Mouse (Mus musculus): ENCODE data around the gene Znrd1as. TPM values are rescaled to one million over a fixed set of nuclear protein-coding genes. Genes with fewer than 3 reads are reported as not detected.
A peak's percentile ranks its signal among the peaks of the same experiment; 100 is the strongest.

Znrd1as gene
- 4.0 and 7.8 TPM in 2 replicates for polyA plus RNA-seq (2011; ENCODE audit: insufficient read depth, insufficient read length, low replicate concordance, missing spikeins)

GRCm38 (mm10) chr17:36957999-36958743 lies at the start of gene Znrd1as, which contains the start of gene Znrd1:
Gene Znrd1as, plus strand, starts transcription at chr17:36958592.
Gene Znrd1, minus strand, starts transcription at chr17:36958559.
- WGBS, result under 1% methylated on average over 46 of the region's 46 CpGs

GRCm38 (mm10) chr17:36909802-36910201 lies 48.6 kb upstream of the Znrd1as start:
- TF ChIP-seq CTCF (IDR thresholded peaks at IDR 0.05; ENCODE audit: control insufficient read depth, insufficient read depth, low read length), result no peak
- no peak for TF ChIP-seq POLR2A (IDR thresholded peaks at IDR 0.05; ENCODE audit: borderline replicate concordance, control insufficient read depth, low read depth, low read length)
- 42% methylated on average over 4 of the region's 4 CpGs for WGBS
- H3K4me3 ChIP-seq (replicated peaks; ENCODE audit: control insufficient read depth, low read depth, low read length), result no peak overlapping the region
- H3K4me1 ChIP-seq (ENCODE audit: control insufficient read depth, insufficient read depth, low read length), result no peaks in the 10 kb centered on the region
- no peak overlapping the region for H3K27ac ChIP-seq (ENCODE audit: control insufficient read depth, insufficient read depth, low read depth, low read length, poor library complexity)

More at GRCm38 (mm10) chr17:36957999-36958743, at the start of gene Znrd1as, which contains the start of gene Znrd1:
- peak within 1 kb of the TSS; percentile 70 for H3K4me3 ChIP-seq (replicated peaks; ENCODE audit: control insufficient read depth, low read depth, low read length)
- TF ChIP-seq CTCF (IDR thresholded peaks at IDR 0.05; ENCODE audit: control insufficient read depth, insufficient read depth, low read length) (peak; percentile 26; the same call in 1 of the 2 replicates), POLR2A (IDR thresholded peaks at IDR 0.05; ENCODE audit: borderline replicate concordance, control insufficient read depth, low read depth, low read length) (peak; percentile 67; the same call in 1 of the 2 replicates)
- no peaks in the 10 kb centered on the region; the same call in 1 of the 2 replicates for H3K4me1 ChIP-seq (ENCODE audit: control insufficient read depth, insufficient read depth, low read length)
- H3K27ac ChIP-seq (ENCODE audit: control insufficient read depth, insufficient read depth, low read depth, low read length, poor library complexity), result 0 out of 2 replicates have a peak within 1 kb of the TSS, but pooled peaks have one; percentile 5

- H3K4me3 ChIP-seq (replicated peaks; ENCODE audit: control insufficient read depth, low read depth, low read length), result no peak overlapping the region
- no peak overlapping the region for H3K27ac ChIP-seq (ENCODE audit: control insufficient read depth, insufficient read depth, low read depth, low read length, poor library complexity)
- 54% methylated on average over 2 of the region's 2 CpGs for WGBS
- no peak for TF ChIP-seq CTCF (IDR thresholded peaks at IDR 0.05; ENCODE audit: control insufficient read depth, insufficient read depth, low read length)
- TF ChIP-seq POLR2A (IDR thresholded peaks at IDR 0.05; ENCODE audit: borderline replicate concordance, control insufficient read depth, low read depth, low read length), result no peak
- H3K4me1 ChIP-seq (ENCODE audit: control insufficient read depth, insufficient read depth, low read length), result no peaks in the 10 kb centered on the region
Measured at GRCm38 (mm10) chr17:36912031-36912430, 46.4 kb upstream of the Znrd1as start.

- Histone ChIP-seq H3K4me3 (replicated peaks; ENCODE audit: control insufficient read depth, low read depth, low read length) (no peak overlapping the region), H3K27ac (ENCODE audit: control insufficient read depth, insufficient read depth, low read depth, low read length, poor library complexity) (no peak overlapping the region), H3K4me1 (ENCODE audit: control insufficient read depth, insufficient read depth, low read length) (no peaks in the 10 kb centered on the region)
- 12% methylated on average over 2 of the region's 2 CpGs for WGBS
- TF ChIP-seq POLR2A (IDR thresholded peaks at IDR 0.05; ENCODE audit: borderline replicate concordance, control insufficient read depth, low read depth, low read length), result no peak
- TF ChIP-seq CTCF (IDR thresholded peaks at IDR 0.05; ENCODE audit: control insufficient read depth, insufficient read depth, low read length), result peak; percentile 48
Measured at GRCm38 (mm10) chr17:36914108-36914507, 44.3 kb upstream of the Znrd1as start.

- Histone ChIP-seq H3K4me3 (replicated peaks; ENCODE audit: control insufficient read depth, low read depth, low read length) (no peak overlapping the region), H3K27ac (ENCODE audit: control insufficient read depth, insufficient read depth, low read depth, low read length, poor library complexity) (no peak overlapping the region), H3K4me1 (ENCODE audit: control insufficient read depth, insufficient read depth, low read length) (no peaks in the 10 kb centered on the region)
- whole genome bisulfite sequencing, result 10% methylated on average over 9 of the region's 9 CpGs
- TF ChIP-seq CTCF (IDR thresholded peaks at IDR 0.05; ENCODE audit: control insufficient read depth, insufficient read depth, low read length) (peak; percentile 83), POLR2A (IDR thresholded peaks at IDR 0.05; ENCODE audit: borderline replicate concordance, control insufficient read depth, low read depth, low read length) (no peak)
Measured at GRCm38 (mm10) chr17:36915076-36915475, 43.3 kb upstream of the Znrd1as start.

GRCm38 (mm10) chr17:36920239-36920638 lies 38.2 kb upstream of the Znrd1as start:
- Histone ChIP-seq H3K4me1 (ENCODE audit: control insufficient read depth, insufficient read depth, low read length) (no peaks in the 10 kb centered on the region), H3K4me3 (replicated peaks; ENCODE audit: control insufficient read depth, low read depth, low read length) (no peak overlapping the region), H3K27ac (ENCODE audit: control insufficient read depth, insufficient read depth, low read depth, low read length, poor library complexity) (no peak overlapping the region)
- WGBS, result 76% methylated on average over 15 of the region's 15 CpGs
- TF ChIP-seq CTCF (IDR thresholded peaks at IDR 0.05; ENCODE audit: control insufficient read depth, insufficient read depth, low read length) (no peak), POLR2A (IDR thresholded peaks at IDR 0.05; ENCODE audit: borderline replicate concordance, control insufficient read depth, low read depth, low read length) (no peak)

GRCm38 (mm10) chr17:36922715-36923114 lies 35.7 kb upstream of the Znrd1as start:
- TF ChIP-seq CTCF (IDR thresholded peaks at IDR 0.05; ENCODE audit: control insufficient read depth, insufficient read depth, low read length), result no peak
- TF ChIP-seq POLR2A (IDR thresholded peaks at IDR 0.05; ENCODE audit: borderline replicate concordance, control insufficient read depth, low read depth, low read length), result no peak
- Histone ChIP-seq H3K4me1 (ENCODE audit: control insufficient read depth, insufficient read depth, low read length) (no peaks in the 10 kb centered on the region), H3K27ac (ENCODE audit: control insufficient read depth, insufficient read depth, low read depth, low read length, poor library complexity) (no peak overlapping the region), H3K4me3 (replicated peaks; ENCODE audit: control insufficient read depth, low read depth, low read length) (no peak overlapping the region)
- WGBS, result 78% methylated on average over 4 of the region's 4 CpGs

- WGBS, result 65% methylated on average over 4 of the region's 4 CpGs
- TF ChIP-seq POLR2A (IDR thresholded peaks at IDR 0.05; ENCODE audit: borderline replicate concordance, control insufficient read depth, low read depth, low read length), result no peak
- TF ChIP-seq CTCF (IDR thresholded peaks at IDR 0.05; ENCODE audit: control insufficient read depth, insufficient read depth, low read length), result no peak
- no peak overlapping the region for H3K4me3 ChIP-seq (replicated peaks; ENCODE audit: control insufficient read depth, low read depth, low read length)
- H3K27ac ChIP-seq (ENCODE audit: control insufficient read depth, insufficient read depth, low read depth, low read length, poor library complexity), result no peak overlapping the region
- H3K4me1 ChIP-seq (ENCODE audit: control insufficient read depth, insufficient read depth, low read length), result no peaks in the 10 kb centered on the region
Measured at GRCm38 (mm10) chr17:36923491-36923890, 34.9 kb upstream of the Znrd1as start.

All from bone marrow, adult 2 months (tissue).